Mouse (Mus musculus) MEL (cell line): ENCODE data around the gene 4933400A11Rik. TPM values are rescaled to one million over a fixed set of nuclear protein-coding genes. Genes with fewer than 3 reads are reported as not detected.

Experiments used
- DNase-seq: peaks from one replicate; pipeline ENCODE4 v3.0.0; 2011; ENCODE audit warnings: low read depth, low spot score
- H3K27ac ChIP-seq: 2 replicates; pipeline ENCODE4 v1.5.1; 2012; ENCODE audit warnings: low read depth, mild to moderate bottlenecking, control low read depth, low read length, moderate library complexity; ENCODE audit not compliant: control insufficient read depth
- H3K27me3 ChIP-seq, 2 experiments: fragments of 150-350 bp in 1 of 2; sonication (generic) in 1 of 2; 2 replicates each; pipeline ENCODE4 v1.6.1; 2012; ENCODE audit warnings: low read length in 2 of 2, mild to moderate bottlenecking in 2 of 2, improper control_type of control experiment in 1 of 2, moderate library complexity in 1 of 2; ENCODE audit not compliant: insufficient read depth in 2 of 2, control insufficient read depth in 1 of 2
- H3K36me3 ChIP-seq, 2 experiments: 2 replicates each; pipeline ENCODE4 v1.6.1; 2012 to 2014; ENCODE audit warnings: low read length in 2 of 2, improper control_type of control experiment in 1 of 2, inconsistent platforms in 1 of 2, mild to moderate bottlenecking in 1 of 2; ENCODE audit not compliant: insufficient read depth in 2 of 2, control insufficient read depth in 1 of 2
- H3K4me1 ChIP-seq, 2 experiments: fragments of 150-350 bp in 1 of 2; sonication (generic) in 1 of 2; 2 replicates each; pipeline ENCODE4 v1.6.1; 2012; ENCODE audit warnings: low read length in 2 of 2, improper control_type of control experiment in 1 of 2, mild to moderate bottlenecking in 1 of 2; ENCODE audit not compliant: insufficient read depth in 2 of 2, control insufficient read depth in 1 of 2
- H3K4me3 ChIP-seq, 2 experiments: fragments of 150-350 bp in 1 of 2; sonication (generic) in 1 of 2; 2 replicates each; pipeline ENCODE4 v1.5.1; 2012; ENCODE audit warnings: low read depth in 2 of 2, low read length in 2 of 2, mild to moderate bottlenecking in 2 of 2, moderate library complexity in 2 of 2, control low read depth in 1 of 2, improper control_type of control experiment in 1 of 2; ENCODE audit not compliant: control insufficient read depth in 1 of 2, insufficient read depth in 1 of 2
- H3K79me2 ChIP-seq: 2 replicates; pipeline ENCODE4 v1.6.1; 2012; ENCODE audit warnings: mild to moderate bottlenecking, low read length, moderate library complexity; ENCODE audit not compliant: control insufficient read depth, poor library complexity, insufficient read depth
- H3K9ac ChIP-seq: 2 replicates; pipeline ENCODE4 v1.6.1; 2012; ENCODE audit warnings: low read depth, mild to moderate bottlenecking, control low read depth, low read length, moderate library complexity; ENCODE audit not compliant: control insufficient read depth, poor library complexity, severe bottlenecking
- H3K9me3 ChIP-seq: fragments of 150-350 bp; sonication (generic); replicated peaks from 2 replicates; pipeline ENCODE4 v1.6.1; 2012; ENCODE audit warnings: mild to moderate bottlenecking, low read length, improper control_type of control experiment, moderate library complexity; ENCODE audit not compliant: insufficient read depth
- BHLHE40 ChIP-seq: IDR thresholded peaks from 2 replicates; pipeline ENCODE4 v1.6.1; 2012; ENCODE audit warnings: low read depth, mild to moderate bottlenecking, inconsistent platforms, low read length, improper control_type of control experiment, borderline replicate concordance
- CHD2 ChIP-seq: IDR thresholded peaks from 2 replicates; pipeline ENCODE4 v1.6.1; 2011; ENCODE audit warnings: low read length, improper control_type of control experiment
- CTCF ChIP-seq, 3 experiments: IDR thresholded peaks in 2 of 3; conservative IDR thresholded peaks in 1 of 3; 2 replicates each; pipeline ENCODE4 v1.5.1; 2011 to 2012; ENCODE audit warnings: low read length in 3 of 3, low read depth in 2 of 3, mild to moderate bottlenecking in 2 of 3, improper control_type of control experiment in 1 of 3, inconsistent platforms in 1 of 3, mixed read lengths in 1 of 3, moderate library complexity in 1 of 3; ENCODE audit not compliant: control insufficient read depth in 1 of 3, insufficient read depth in 1 of 3, poor library complexity in 1 of 3, severe bottlenecking in 1 of 3
- EP300 ChIP-seq, 2 experiments: IDR thresholded peaks; 2 replicates each; pipeline ENCODE4 v1.6.1; 2011; ENCODE audit warnings: improper control_type of control experiment in 2 of 2, low read length in 2 of 2, low read depth in 1 of 2, mild to moderate bottlenecking in 1 of 2
- HCFC1 ChIP-seq: IDR thresholded peaks from 2 replicates; pipeline ENCODE4 v1.6.1; 2012; ENCODE audit warnings: low read depth, mild to moderate bottlenecking, inconsistent platforms, low read length, improper control_type of control experiment, moderate library complexity
- MAZ ChIP-seq: IDR thresholded peaks from 2 replicates; pipeline ENCODE4 v1.6.1; 2012; ENCODE audit warnings: low read depth, mild to moderate bottlenecking, inconsistent platforms, low read length, improper control_type of control experiment
- MEF2A ChIP-seq: IDR thresholded peaks from 2 replicates; pipeline ENCODE4 v1.6.1; 2014; ENCODE audit warnings: low read depth, mild to moderate bottlenecking, inconsistent platforms, low read length, improper control_type of control experiment; ENCODE audit not compliant: poor library complexity, insufficient replicate concordance, severe bottlenecking; ENCODE audit errors: extremely low read depth
- MXI1 ChIP-seq: IDR thresholded peaks from 2 replicates; pipeline ENCODE4 v1.6.1; 2011; ENCODE audit warnings: mild to moderate bottlenecking, low read depth, low read length, improper control_type of control experiment
- MYB ChIP-seq: IDR thresholded peaks from 2 replicates; pipeline ENCODE4 v1.6.1; 2011; ENCODE audit warnings: mild to moderate bottlenecking, low read depth, low read length, improper control_type of control experiment
- MYC ChIP-seq: IDR thresholded peaks from 2 replicates; pipeline ENCODE4 v1.6.1; 2011; ENCODE audit warnings: low read depth, mild to moderate bottlenecking, low read length, improper control_type of control experiment, moderate library complexity
- POLR2AphosphoS2 ChIP-seq: IDR thresholded peaks from 2 replicates; pipeline ENCODE4 v1.6.1; 2011; ENCODE audit warnings: low read length, improper control_type of control experiment
- RAD21 ChIP-seq: IDR thresholded peaks from 2 replicates; pipeline ENCODE4 v1.6.1; 2011; ENCODE audit warnings: mild to moderate bottlenecking, low read depth, low read length, improper control_type of control experiment
- SMC3 ChIP-seq: IDR thresholded peaks from 2 replicates; pipeline ENCODE4 v1.6.1; 2011; ENCODE audit warnings: low read depth, low read length, improper control_type of control experiment
- TAL1 ChIP-seq: IDR thresholded peaks from 2 replicates; pipeline ENCODE4 v1.6.1; 2012; ENCODE audit warnings: mild to moderate bottlenecking, inconsistent platforms, low read length, moderate library complexity, mixed read lengths
- TBP ChIP-seq: IDR thresholded peaks from 2 replicates; pipeline ENCODE4 v1.8.0; 2011; ENCODE audit warnings: low read depth, low read length, improper control_type of control experiment
- USF2 ChIP-seq, 2 experiments: IDR thresholded peaks; 2 replicates each; pipeline ENCODE4 v1.6.1; 2011 to 2012; ENCODE audit warnings: improper control_type of control experiment in 2 of 2, low read length in 2 of 2, borderline replicate concordance in 1 of 2, inconsistent platforms in 1 of 2, low read depth in 1 of 2, mild to moderate bottlenecking in 1 of 2; ENCODE audit not compliant: insufficient read depth in 1 of 2
- ZC3H11A ChIP-seq: IDR thresholded peaks from 2 replicates; pipeline ENCODE4 v1.6.1; 2012; ENCODE audit warnings: low read depth, mild to moderate bottlenecking, inconsistent platforms, low read length, improper control_type of control experiment
- ZKSCAN1 ChIP-seq: IDR thresholded peaks from 2 replicates; pipeline ENCODE4 v1.6.1; 2012; ENCODE audit warnings: low read depth, mild to moderate bottlenecking, inconsistent platforms, low read length, improper control_type of control experiment, moderate library complexity
- ZMIZ1 ChIP-seq: IDR thresholded peaks from 2 replicates; pipeline ENCODE4 v1.6.1; 2012; ENCODE audit warnings: low read depth, mild to moderate bottlenecking, inconsistent platforms, low read length, improper control_type of control experiment, moderate library complexity
- ZNF384 ChIP-seq: IDR thresholded peaks from 2 replicates; pipeline ENCODE4 v1.6.1; 2012; ENCODE audit warnings: low read depth, mild to moderate bottlenecking, inconsistent platforms, low read length, improper control_type of control experiment
- polyA plus RNA-seq, 2 experiments: library from polyadenylated mRNA; stranded (reverse) in 1 of 2; unstranded in 1 of 2; fragments of >175 nt in 1 of 2; fragments of >200 nt in 1 of 2; gene quantifications; 2 replicates each; pipeline versions ENCODE4 v1.2.1 to v1.2.4; 2012; ENCODE audit warnings: low replicate concordance in 2 of 2, low read depth in 1 of 2; ENCODE audit not compliant: insufficient read length in 2 of 2, insufficient read depth in 1 of 2, missing spikeins in 1 of 2
- total RNA-seq: library from RNA; depleted of rRNA; stranded (reverse); fragments of 300-350 nt; gene quantifications from 2 replicates; pipeline ENCODE4 v1.2.3, GENCODE M21; 2012

Gene 4933400A11Rik
- total and polyA plus RNA-seq, 3 experiments: not detected

DNA sequence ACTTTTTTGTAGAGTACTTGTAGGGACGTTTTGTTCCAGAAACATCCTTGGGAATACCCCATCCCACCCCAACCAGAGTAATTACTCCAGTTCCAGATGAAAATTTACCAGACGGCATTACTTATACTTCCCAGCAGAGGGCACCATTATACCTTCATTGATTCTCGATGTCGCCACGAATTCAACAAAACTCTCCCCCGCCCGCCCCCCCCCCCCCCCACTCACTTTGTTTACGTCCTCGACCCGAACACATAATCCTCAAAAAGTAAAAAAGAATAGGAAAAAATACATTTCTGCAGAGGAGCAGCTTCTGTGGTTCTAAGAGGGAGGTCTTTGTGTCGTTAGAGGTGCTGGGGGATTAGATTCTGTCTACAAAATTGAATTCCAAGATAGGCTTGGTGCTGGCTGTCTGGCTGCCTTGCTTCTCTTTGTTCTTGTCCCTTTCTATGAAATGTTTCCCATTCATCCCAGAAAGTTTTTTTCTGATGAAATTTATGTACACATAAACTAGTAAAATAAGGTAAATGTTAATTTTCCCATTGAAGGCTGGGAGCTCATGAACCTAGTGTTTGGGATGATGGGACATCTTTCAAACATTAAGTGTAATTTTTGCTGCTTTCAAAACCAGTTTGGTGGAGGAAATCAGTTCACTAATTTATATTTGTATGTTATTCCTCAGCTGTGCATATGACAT is 19.7 kb upstream of the 4933400A11Rik start:
- H3K4me1 ChIP-seq: no peaks in the 10 kb centered on the region
- peaks cover 3 to 5% of the 10 kb centered on the region in 2 experiments for H3K27me3 ChIP-seq
- no peaks in the 10 kb centered on the region for H3K9me3 ChIP-seq
- no peaks in the 10 kb centered on the region for H3K36me3 ChIP-seq
- H3K27ac ChIP-seq: no peak overlapping the region
- DNase-seq: peak; percentile 34
- peak overlapping the region in 1 of 2 experiments; percentile 6; a peak in 1 of 4 replicates for H3K4me3 ChIP-seq
- H3K9ac ChIP-seq: no peak overlapping the region
- TF ChIP-seq MXI1: no peak
- no peak for TF ChIP-seq ZKSCAN1
- TF ChIP-seq BHLHE40: no peak
- no peak for TF ChIP-seq TAL1
- TF ChIP-seq SMC3: peak; percentile 46; the same call in 1 of the 2 replicates
- peak in 2 of 3 experiments; percentile 29 to 55; a peak in 4 of 6 replicates for TF ChIP-seq CTCF (IDR thresholded peaks at IDR 0.05 in 2 of 3, conservative IDR thresholded peaks at IDR 0.05 in 1 of 3; ENCODE audit: control insufficient read depth in 1 of 3, insufficient read depth in 1 of 3, low read depth in 2 of 3, low read length in 3 of 3, poor library complexity in 1 of 3, severe bottlenecking in 1 of 3)
- TF ChIP-seq MYB: no peak
- TF ChIP-seq RAD21: peak; percentile 52
- no peak for TF ChIP-seq CHD2
- 0 out of 2 replicates have a peak, but pooled peaks have one; percentile 11 for TF ChIP-seq ZNF384
- TF ChIP-seq ZC3H11A: peak; percentile 49; the same call in 1 of the 2 replicates
- no peak for TF ChIP-seq MYC
- TF ChIP-seq EP300 (IDR thresholded peaks at IDR 0.05; ENCODE audit: low read depth in 1 of 2, low read length in 2 of 2): no peak
- no peak for TF ChIP-seq MEF2A
- TF ChIP-seq MAZ: no peak
- no peak for TF ChIP-seq POLR2AphosphoS2
- TF ChIP-seq USF2 (IDR thresholded peaks at IDR 0.05; ENCODE audit: borderline replicate concordance in 1 of 2, insufficient read depth in 1 of 2, low read depth in 1 of 2, low read length in 2 of 2): no peak
- TF ChIP-seq HCFC1: no peak
- TF ChIP-seq ZMIZ1: no peak
- no peak for TF ChIP-seq TBP
- H3K79me2 ChIP-seq: no peaks in the 10 kb centered on the region
